Mouse (Mus musculus) heart, adult 2 months (tissue): ENCODE measurements around the gene Slc22a2. TPM values are rescaled to one million over a fixed set of nuclear protein-coding genes. Genes with fewer than 3 reads are reported as not detected.
A peak's percentile ranks its signal among the peaks of the same experiment; 100 is the strongest.

Source experiments
- DNase-seq, 2 experiments: peaks; one replicate each; pipeline ENCODE4 v3.0.0; 2021
- H3K27ac ChIP-seq: fragments of 200-600 bp; 2 replicates; pipeline ENCODE4 v1.8.1; 2022
- H3K27me3 ChIP-seq: fragments of 200-500 bp; 2 replicates; pipeline ENCODE4 v1.6.1; 2012; ENCODE audit warnings: mild to moderate bottlenecking, low read length, inconsistent platforms, mixed read lengths; ENCODE audit not compliant: control insufficient read depth, insufficient read depth
- H3K36me3 ChIP-seq: fragments of 200-500 bp; 2 replicates; pipeline ENCODE4 v1.6.1; 2012; ENCODE audit warnings: low read length, inconsistent platforms; ENCODE audit not compliant: control insufficient read depth, insufficient read depth
- H3K4me1 ChIP-seq: fragments of 200-500 bp; 2 replicates; pipeline ENCODE4 v1.6.1; 2011; ENCODE audit warnings: low read length; ENCODE audit not compliant: control insufficient read depth, insufficient read depth
- H3K4me3 ChIP-seq: fragments of 200-600 bp; 2 replicates; pipeline ENCODE4 v1.8.1; 2022
- H3K79me2 ChIP-seq: fragments of 200-500 bp; replicated peaks from 2 replicates; pipeline ENCODE4 v1.6.1; 2012; ENCODE audit warnings: mild to moderate bottlenecking, inconsistent platforms, low read length, moderate library complexity, mixed read lengths; ENCODE audit not compliant: control insufficient read depth, insufficient read depth
- H3K9ac ChIP-seq: fragments of 200-500 bp; 2 replicates; pipeline ENCODE4 v1.6.1; 2012; ENCODE audit warnings: low read depth, mild to moderate bottlenecking, control low read depth, inconsistent platforms, low read length, mixed read lengths
- CTCF ChIP-seq: fragments of 200-600 bp; IDR thresholded peaks from 2 replicates; pipeline ENCODE4 v1.8.1; 2022; ENCODE audit warnings: antibody characterized with exemption, mild to moderate bottlenecking, moderate library complexity
- EP300 ChIP-seq: fragments of 200-500 bp; IDR thresholded peaks from 2 replicates; pipeline ENCODE4 v1.6.1; 2011; ENCODE audit warnings: low read depth, low read length, control low read depth; ENCODE audit not compliant: insufficient read depth
- POLR2A ChIP-seq: fragments of 200-500 bp; IDR thresholded peaks from 2 replicates; pipeline ENCODE4 v1.6.1; 2011; ENCODE audit warnings: mild to moderate bottlenecking, low read depth, low read length, control low read depth; ENCODE audit not compliant: insufficient read depth
- WGBS: fragments of 180-500 bp; shearing (Covaris S2); methylation state at CpG from one replicate; pipeline ENCODE4 v1.1.7; 2018; 5-methylcytosine and 5-hydroxymethylcytosine counted together
- intact Hi-C: fragments of 180-260 bp; cut with DNase I; formaldehyde crosslinking; loops from one replicate; pipeline ENCODE4 v1.15.1; 2025
- polyA plus RNA-seq: library from polyadenylated mRNA; depleted of rRNA; stranded (reverse); fragments of >200 nt; gene quantifications from 2 replicates; pipeline ENCODE4 v1.2.3, GENCODE M21; 2012
- total RNA-seq, 2 experiments: library from RNA; stranded (reverse); gene quantifications; 2 replicates each; pipeline ENCODE4 v1.2.3; 2021

Slc22a2 gene
- total and polyA plus RNA-seq, 3 experiments: 0.20 TPM; not detected in 2

DNA sequence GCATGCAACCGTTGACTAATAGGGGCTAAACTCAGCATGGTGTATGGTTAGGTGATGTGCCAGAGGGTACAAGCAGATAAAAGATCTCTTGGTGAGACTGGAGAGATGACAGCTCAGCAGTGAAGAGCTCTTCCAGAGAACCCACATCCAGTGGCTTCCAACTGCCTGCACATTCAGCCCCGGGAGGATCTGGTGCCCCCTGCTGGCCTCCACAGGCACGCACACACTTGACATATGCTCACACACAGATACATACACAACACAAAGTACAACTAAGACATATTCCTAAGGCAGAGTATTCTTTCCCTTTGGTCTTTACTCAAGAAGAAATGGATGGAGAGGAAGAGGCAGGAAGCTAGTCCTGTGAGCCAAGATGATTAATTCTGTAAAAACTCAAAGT lies 55.7 kb downstream of the Slc22a2 start:
- Histone ChIP-seq H3K9ac (no peak overlapping the region), H3K4me3 (no peak overlapping the region), H3K4me1 (no peaks in the 10 kb centered on the region), H3K79me2 (no peaks in the 10 kb centered on the region), H3K27ac (no peak overlapping the region), H3K27me3 (no peaks in the 10 kb centered on the region), H3K36me3 (no peaks in the 10 kb centered on the region)
- DNase-seq: no peak
- WGBS: 89% methylated on average over 3 of the region's 3 CpGs
- intact Hi-C loops: no loop called here
- TF ChIP-seq POLR2A (no peak), CTCF (0 out of 2 replicates have a peak, but pooled peaks have one; percentile 5)

DNA sequence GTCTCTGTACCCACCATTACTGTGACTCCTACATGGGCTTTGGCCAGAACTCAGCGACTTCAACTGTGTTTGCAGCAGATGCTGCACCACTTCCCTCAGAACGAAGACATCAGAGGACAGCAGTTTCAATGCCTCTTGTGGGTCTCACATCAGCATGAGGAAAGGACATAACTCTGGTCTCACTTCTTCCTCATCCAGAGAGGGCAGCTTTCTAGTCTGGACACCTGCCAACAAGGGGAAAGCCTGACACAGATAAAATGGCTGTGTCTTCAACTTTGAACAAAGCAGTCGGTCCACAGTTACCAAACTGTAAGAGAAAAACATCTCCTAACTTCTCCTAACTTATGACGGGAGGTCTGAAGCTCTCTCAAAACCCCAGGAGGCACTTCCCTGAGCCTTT lies 57.2 kb downstream of the Slc22a2 start:
- no peak for TF ChIP-seq CTCF
- no peak for TF ChIP-seq POLR2A
- no peak for TF ChIP-seq EP300
- no peak overlapping the region for H3K27ac ChIP-seq
- H3K4me1 ChIP-seq: no peaks in the 10 kb centered on the region
- no peak for DNase-seq
- WGBS: 63% methylated on average over 4 of the region's 4 CpGs
- H3K36me3 ChIP-seq: no peaks in the 10 kb centered on the region
- intact Hi-C loops: no loop called here
- no peaks in the 10 kb centered on the region for H3K79me2 ChIP-seq
- no peaks in the 10 kb centered on the region for H3K27me3 ChIP-seq
- no peak overlapping the region for H3K9ac ChIP-seq
- H3K4me3 ChIP-seq: no peak overlapping the region

DNA sequence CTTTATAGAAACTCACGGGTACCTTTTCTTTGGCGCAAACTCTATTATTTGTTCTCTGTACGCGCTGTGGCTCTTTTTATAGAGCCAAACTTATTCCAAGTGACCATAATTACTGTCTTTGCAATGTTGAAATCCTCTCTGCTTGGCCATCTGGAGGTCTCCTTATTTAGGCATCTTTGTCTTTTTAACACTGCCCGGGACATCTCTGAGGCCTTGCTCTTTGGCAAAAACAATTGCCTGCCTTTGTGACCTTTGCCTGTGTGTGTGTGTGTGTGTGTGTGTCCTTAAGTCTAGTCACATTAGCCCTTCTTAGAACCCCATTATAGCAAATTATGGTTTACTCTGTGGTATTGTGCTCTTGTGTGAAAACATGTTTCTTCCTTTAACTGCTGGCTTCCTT lies 61.5 kb downstream of the Slc22a2 start:
- intact Hi-C loops: no loop called here
- WGBS: 91% methylated on average over 5 of the region's 5 CpGs
- DNase-seq: no peak

DNA sequence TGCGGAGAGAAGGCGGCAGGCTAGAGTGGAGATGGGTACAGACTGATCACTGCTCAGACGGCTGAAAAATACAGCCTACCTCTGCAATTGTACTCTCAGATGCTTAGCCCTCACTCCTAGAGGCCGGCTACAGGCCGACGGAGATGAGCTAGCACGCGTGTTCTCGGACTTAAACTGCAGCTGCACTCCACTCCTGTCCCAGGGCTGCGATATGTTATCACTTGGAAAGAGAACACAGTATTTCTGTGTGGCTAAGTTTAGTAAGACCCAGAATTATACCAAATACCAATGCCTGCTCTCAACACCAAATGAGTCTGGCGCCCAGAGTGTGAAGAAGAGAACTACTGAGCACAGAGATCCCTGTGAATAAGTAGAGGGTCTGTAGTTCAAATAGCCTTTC lies 68.7 kb downstream of the Slc22a2 start:
- Histone ChIP-seq H3K4me3 (no peak overlapping the region), H3K79me2 (no peaks in the 10 kb centered on the region), H3K4me1 (peaks cover 4% of the 10 kb centered on the region), H3K27me3 (no peaks in the 10 kb centered on the region), H3K36me3 (no peaks in the 10 kb centered on the region), H3K9ac (no peak overlapping the region), H3K27ac (peak overlapping the region; percentile 24; the same call in 1 of the 2 replicates)
- intact Hi-C loops: no loop called here
- 74% methylated on average over 11 of the region's 11 CpGs for WGBS
- TF ChIP-seq POLR2A (no peak), CTCF (no peak), EP300 (no peak)
- DNase-seq: peak in 1 of 2 experiments; percentile 28

More for the DNA sequence above, 61.5 kb downstream of the Slc22a2 start:
- Histone ChIP-seq H3K36me3 (no peaks in the 10 kb centered on the region), H3K27me3 (no peaks in the 10 kb centered on the region), H3K27ac (no peak overlapping the region), H3K9ac (no peak overlapping the region), H3K4me1 (no peaks in the 10 kb centered on the region), H3K4me3 (no peak overlapping the region), H3K79me2 (no peaks in the 10 kb centered on the region)
- no peak for TF ChIP-seq CTCF
- TF ChIP-seq POLR2A: no peak
- TF ChIP-seq EP300: no peak

DNA sequence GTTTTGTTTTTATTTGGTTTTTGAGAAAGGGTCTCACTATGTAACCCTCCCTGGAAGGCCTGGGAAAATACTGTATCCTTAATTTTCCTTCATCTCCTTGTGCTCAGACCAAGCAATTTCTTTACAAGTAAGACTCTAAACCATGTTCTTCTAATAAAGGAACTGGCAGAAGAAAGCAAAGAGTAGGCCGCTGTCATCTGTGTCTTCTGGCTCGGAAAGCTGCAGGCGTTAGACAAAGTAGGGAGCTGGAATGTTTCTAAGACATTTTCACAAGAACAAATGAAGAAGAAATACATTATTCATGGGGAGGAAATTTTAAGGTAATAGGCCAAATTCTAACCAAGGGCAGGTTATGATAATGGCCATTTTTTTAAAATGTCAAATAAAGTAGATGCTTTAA lies 70.1 kb downstream of the Slc22a2 start:
- TF ChIP-seq EP300: no peak
- TF ChIP-seq CTCF: no peak
- TF ChIP-seq POLR2A: no peak
- WGBS: 87% methylated on average over 3 of the region's 3 CpGs

DNA sequence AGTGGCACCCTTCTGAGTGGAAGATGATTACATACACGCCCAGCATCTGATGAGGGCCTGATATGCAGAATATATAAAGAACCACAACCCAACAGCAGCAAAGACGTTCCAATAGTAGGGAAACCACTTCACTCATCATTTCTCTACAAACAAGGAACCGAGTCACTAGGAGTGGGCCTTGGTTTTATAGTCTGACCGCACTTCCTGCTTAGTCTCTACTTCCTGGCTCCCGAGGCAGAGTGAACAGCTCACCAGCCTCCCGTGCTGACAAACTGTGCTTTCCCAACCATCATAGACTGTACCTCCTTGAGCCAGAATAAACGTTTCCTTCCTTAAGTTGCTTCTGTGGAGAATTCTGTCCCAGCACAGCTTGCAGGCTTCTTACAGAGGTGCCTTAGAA lies 71.9 kb downstream of the Slc22a2 start:
- Histone ChIP-seq H3K4me3 (no peak overlapping the region), H3K79me2 (no peaks in the 10 kb centered on the region), H3K4me1 (peaks cover 4% of the 10 kb centered on the region), H3K9ac (no peak overlapping the region), H3K27me3 (no peaks in the 10 kb centered on the region), H3K27ac (no peak overlapping the region), H3K36me3 (no peaks in the 10 kb centered on the region)
- DNase-seq: no peak
- TF ChIP-seq EP300 (no peak), CTCF (no peak), POLR2A (no peak)
- intact Hi-C loops: loop anchor here (5.0 kb wide), 1 partner anchor 94 kb away; no protein-coding TSS in a partner anchor
- WGBS: 50% methylated on average over 7 of the region's 7 CpGs

More for the DNA sequence above, 70.1 kb downstream of the Slc22a2 start:
- peaks cover 4% of the 10 kb centered on the region for H3K4me1 ChIP-seq
- H3K27ac ChIP-seq: no peak overlapping the region
- intact Hi-C loops: no loop called here
- no peaks in the 10 kb centered on the region for H3K36me3 ChIP-seq
- DNase-seq: no peak
- no peak overlapping the region for H3K9ac ChIP-seq
- no peaks in the 10 kb centered on the region for H3K79me2 ChIP-seq
- no peak overlapping the region for H3K4me3 ChIP-seq
- H3K27me3 ChIP-seq: no peaks in the 10 kb centered on the region
